Mouse (Mus musculus): ENCODE results near the gene Agbl4. TPM values are rescaled to one million over a fixed set of nuclear protein-coding genes. Genes with fewer than 3 reads are reported as not detected.

Gene Agbl4
- polyA plus RNA-seq, 1 experiment: not detected

GRCm38 (mm10) chr4:111073738-111074497 lies 676.5 kb downstream of the Agbl4 start:
- no peaks in the 10 kb centered on the region for H3K27me3 ChIP-seq (ENCODE audit: control insufficient read depth, insufficient read depth, insufficient read length)
- no peak for TF ChIP-seq MYOD1 (IDR thresholded peaks at IDR 0.05; ENCODE audit: control insufficient read depth in 1 of 3, insufficient read length in 2 of 3, low read depth in 2 of 3)
- TF ChIP-seq USF1 (IDR thresholded peaks at IDR 0.05; ENCODE audit: low read depth): no peak
- no peak for TF ChIP-seq REST (IDR thresholded peaks at IDR 0.05; ENCODE audit: insufficient read depth, insufficient read length)
- TF ChIP-seq MYOG (IDR thresholded peaks at IDR 0.05; ENCODE audit: control insufficient read depth in 1 of 3, insufficient read depth in 1 of 3, insufficient read length in 2 of 3, low read depth in 2 of 3): no peak
- TF ChIP-seq CEBPB (IDR thresholded peaks at IDR 0.05; ENCODE audit: insufficient read depth, poor library complexity, severe bottlenecking): no peak
- no peak for TF ChIP-seq POLR2AphosphoS2 (IDR thresholded peaks at IDR 0.05; ENCODE audit: insufficient read length, low read depth)
- no peak for TF ChIP-seq E2F4 (IDR thresholded peaks at IDR 0.05; ENCODE audit: insufficient read depth)
- no peak for TF ChIP-seq MAX (IDR thresholded peaks at IDR 0.05; ENCODE audit: low read depth)
- TF ChIP-seq TCF12 (IDR thresholded peaks at IDR 0.05; ENCODE audit: insufficient read depth, poor library complexity, severe bottlenecking): no peak
- TF ChIP-seq TCF3 (IDR thresholded peaks at IDR 0.05; ENCODE audit: insufficient read length, low read depth): no peak
- TF ChIP-seq POLR2A (IDR thresholded peaks at IDR 0.05; ENCODE audit: insufficient read length, low read depth): no peak
- TF ChIP-seq SRF (IDR thresholded peaks at IDR 0.05; ENCODE audit: control insufficient read depth, insufficient read length, low read depth): no peak
- H3K36me3 ChIP-seq (ENCODE audit: control insufficient read depth, insufficient read depth): no peaks in the 10 kb centered on the region
- no peak overlapping the region for H3K4me2 ChIP-seq (ENCODE audit: low read depth)
- H3K79me2 ChIP-seq (ENCODE audit: control insufficient read depth, insufficient read depth): no peaks in the 10 kb centered on the region
- no peak overlapping the region for H3K4me3 ChIP-seq
- no peak overlapping the region for H3ac ChIP-seq (ENCODE audit: control insufficient read depth, insufficient read length)

GRCm38 (mm10) chr4:111074701-111075154 lies 677.3 kb downstream of the Agbl4 start:
- no peak overlapping the region for H3ac ChIP-seq (ENCODE audit: control insufficient read depth, insufficient read length)
- TF ChIP-seq TCF12 (IDR thresholded peaks at IDR 0.05; ENCODE audit: insufficient read depth, poor library complexity, severe bottlenecking) (no peak), CEBPB (IDR thresholded peaks at IDR 0.05; ENCODE audit: insufficient read depth, poor library complexity, severe bottlenecking) (no peak), SRF (IDR thresholded peaks at IDR 0.05; ENCODE audit: control insufficient read depth, insufficient read length, low read depth) (no peak), MAX (IDR thresholded peaks at IDR 0.05; ENCODE audit: low read depth) (no peak), E2F4 (IDR thresholded peaks at IDR 0.05; ENCODE audit: insufficient read depth) (no peak), MYOD1 (IDR thresholded peaks at IDR 0.05; ENCODE audit: control insufficient read depth in 1 of 3, insufficient read length in 2 of 3, low read depth in 2 of 3) (no peak), TCF3 (IDR thresholded peaks at IDR 0.05; ENCODE audit: insufficient read length, low read depth) (no peak), POLR2A (IDR thresholded peaks at IDR 0.05; ENCODE audit: insufficient read length, low read depth) (no peak), USF1 (IDR thresholded peaks at IDR 0.05; ENCODE audit: low read depth) (no peak), MYOG (IDR thresholded peaks at IDR 0.05; ENCODE audit: control insufficient read depth in 1 of 3, insufficient read depth in 1 of 3, insufficient read length in 2 of 3, low read depth in 2 of 3) (no peak), POLR2AphosphoS2 (IDR thresholded peaks at IDR 0.05; ENCODE audit: insufficient read length, low read depth) (no peak), REST (IDR thresholded peaks at IDR 0.05; ENCODE audit: insufficient read depth, insufficient read length) (no peak)
- H3K36me3 ChIP-seq (ENCODE audit: control insufficient read depth, insufficient read depth): no peaks in the 10 kb centered on the region
- no peak overlapping the region for H3K4me3 ChIP-seq
- H3K4me2 ChIP-seq (ENCODE audit: low read depth): no peak overlapping the region
- H3K79me2 ChIP-seq (ENCODE audit: control insufficient read depth, insufficient read depth): no peaks in the 10 kb centered on the region
- H3K27me3 ChIP-seq (ENCODE audit: control insufficient read depth, insufficient read depth, insufficient read length): no peaks in the 10 kb centered on the region

- Histone ChIP-seq H3K27me3 (ENCODE audit: control insufficient read depth, insufficient read depth, insufficient read length) (no peaks in the 10 kb centered on the region), H3K36me3 (ENCODE audit: control insufficient read depth, insufficient read depth) (no peaks in the 10 kb centered on the region), H3ac (ENCODE audit: control insufficient read depth, insufficient read length) (no peak overlapping the region), H3K4me2 (ENCODE audit: low read depth) (no peak overlapping the region), H3K4me3 (no peak overlapping the region), H3K79me2 (ENCODE audit: control insufficient read depth, insufficient read depth) (no peaks in the 10 kb centered on the region)
- TF ChIP-seq REST (IDR thresholded peaks at IDR 0.05; ENCODE audit: insufficient read depth, insufficient read length) (no peak), E2F4 (IDR thresholded peaks at IDR 0.05; ENCODE audit: insufficient read depth) (no peak), TCF12 (IDR thresholded peaks at IDR 0.05; ENCODE audit: insufficient read depth, poor library complexity, severe bottlenecking) (no peak), MYOD1 (IDR thresholded peaks at IDR 0.05; ENCODE audit: control insufficient read depth in 1 of 3, insufficient read length in 2 of 3, low read depth in 2 of 3) (no peak), SRF (IDR thresholded peaks at IDR 0.05; ENCODE audit: control insufficient read depth, insufficient read length, low read depth) (no peak), MYOG (IDR thresholded peaks at IDR 0.05; ENCODE audit: control insufficient read depth in 1 of 3, insufficient read depth in 1 of 3, insufficient read length in 2 of 3, low read depth in 2 of 3) (no peak), USF1 (IDR thresholded peaks at IDR 0.05; ENCODE audit: low read depth) (no peak), CEBPB (IDR thresholded peaks at IDR 0.05; ENCODE audit: insufficient read depth, poor library complexity, severe bottlenecking) (no peak), POLR2AphosphoS2 (IDR thresholded peaks at IDR 0.05; ENCODE audit: insufficient read length, low read depth) (no peak), MAX (IDR thresholded peaks at IDR 0.05; ENCODE audit: low read depth) (no peak), POLR2A (IDR thresholded peaks at IDR 0.05; ENCODE audit: insufficient read length, low read depth) (no peak), TCF3 (IDR thresholded peaks at IDR 0.05; ENCODE audit: insufficient read length, low read depth) (no peak)
Observed at GRCm38 (mm10) chr4:111077810-111078209, 680.3 kb downstream of the Agbl4 start.

GRCm38 (mm10) chr4:111085330-111085729 lies 687.9 kb downstream of the Agbl4 start:
- Histone ChIP-seq H3K79me2 (ENCODE audit: control insufficient read depth, insufficient read depth) (no peaks in the 10 kb centered on the region), H3K4me2 (ENCODE audit: low read depth) (no peak overlapping the region), H3ac (ENCODE audit: control insufficient read depth, insufficient read length) (no peak overlapping the region), H3K36me3 (ENCODE audit: control insufficient read depth, insufficient read depth) (no peaks in the 10 kb centered on the region), H3K27me3 (ENCODE audit: control insufficient read depth, insufficient read depth, insufficient read length) (no peaks in the 10 kb centered on the region), H3K4me3 (no peak overlapping the region)
- TF ChIP-seq TCF12 (IDR thresholded peaks at IDR 0.05; ENCODE audit: insufficient read depth, poor library complexity, severe bottlenecking): no peak
- TF ChIP-seq MAX (IDR thresholded peaks at IDR 0.05; ENCODE audit: low read depth): no peak
- no peak for TF ChIP-seq E2F4 (IDR thresholded peaks at IDR 0.05; ENCODE audit: insufficient read depth)
- TF ChIP-seq POLR2A (IDR thresholded peaks at IDR 0.05; ENCODE audit: insufficient read length, low read depth): no peak
- no peak for TF ChIP-seq MYOG (IDR thresholded peaks at IDR 0.05; ENCODE audit: control insufficient read depth in 1 of 3, insufficient read depth in 1 of 3, insufficient read length in 2 of 3, low read depth in 2 of 3)
- no peak for TF ChIP-seq REST (IDR thresholded peaks at IDR 0.05; ENCODE audit: insufficient read depth, insufficient read length)
- TF ChIP-seq TCF3 (IDR thresholded peaks at IDR 0.05; ENCODE audit: insufficient read length, low read depth): no peak
- no peak for TF ChIP-seq POLR2AphosphoS2 (IDR thresholded peaks at IDR 0.05; ENCODE audit: insufficient read length, low read depth)
- TF ChIP-seq CEBPB (IDR thresholded peaks at IDR 0.05; ENCODE audit: insufficient read depth, poor library complexity, severe bottlenecking): no peak
- no peak for TF ChIP-seq USF1 (IDR thresholded peaks at IDR 0.05; ENCODE audit: low read depth)
- TF ChIP-seq SRF (IDR thresholded peaks at IDR 0.05; ENCODE audit: control insufficient read depth, insufficient read length, low read depth): no peak
